Mouse (Mus musculus) splenic B cell, adult 2 months (primary cell): Measurements from ENCODE around the gene Dynlt1c.
"Not testable (repeated sequence)": the region's sequence is repeated elsewhere in the genome, so short reads cannot be mapped to it uniquely, and the experiment has no call there.

Experiments
- DNase-seq: peaks from one replicate; pipeline ENCODE4 v3.0.0-alpha.2; 2011; ENCODE audit warnings: low read depth, low spot score
- H3K27me3 ChIP-seq: 2 replicates; pipeline ENCODE4 v1.6.1; 2012; ENCODE audit warnings: mild to moderate bottlenecking, low read length, moderate library complexity, mixed read lengths; ENCODE audit not compliant: control insufficient read depth, poor library complexity, insufficient read depth, severe bottlenecking
- H3K36me3 ChIP-seq: 2 replicates; pipeline ENCODE4 v1.6.1; 2012; ENCODE audit warnings: mild to moderate bottlenecking, low read length, moderate library complexity, mixed read lengths; ENCODE audit not compliant: control insufficient read depth, poor library complexity, insufficient read depth, severe bottlenecking

Gene Dynlt1c

GRCm38 (mm10) chr17:6600216-6600911, 1.1 kb upstream of the Dynlt1c start:
- DNase-seq, H3K27me3 ChIP-seq, H3K36me3 ChIP-seq: not testable (repeated sequence)

GRCm38 (mm10) chr17:6602205-6602604, 734 bp downstream of the Dynlt1c start:
- H3K27me3 ChIP-seq, DNase-seq, H3K36me3 ChIP-seq: not testable (repeated sequence)

GRCm38 (mm10) chr17:6605347-6605746, 3.9 kb downstream of the Dynlt1c start:
- H3K36me3 ChIP-seq, DNase-seq, H3K27me3 ChIP-seq: not testable (repeated sequence)

DNA sequence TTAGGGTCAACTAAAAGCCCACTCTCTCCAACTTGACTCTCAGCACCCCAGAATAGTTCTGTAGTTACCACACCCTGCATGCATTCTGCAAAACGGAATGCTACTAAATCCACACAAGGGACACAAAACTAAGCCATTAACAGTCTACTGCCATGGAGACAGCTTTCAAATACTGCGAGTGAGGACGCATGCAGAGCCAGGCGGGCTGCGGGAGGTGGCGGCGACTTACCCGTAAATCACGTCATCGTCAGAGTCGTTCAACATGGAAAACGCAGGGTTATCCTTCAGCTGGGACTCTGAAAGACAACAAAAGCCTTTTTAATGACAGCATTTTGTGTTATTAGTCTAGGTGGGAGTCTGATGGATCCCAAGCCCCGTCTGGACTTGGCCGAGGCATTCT, 12.1 kb downstream of the Dynlt1c start:
- not testable (repeated sequence) for DNase-seq, H3K36me3 ChIP-seq, H3K27me3 ChIP-seq

- H3K27me3 ChIP-seq, DNase-seq, H3K36me3 ChIP-seq: not testable (repeated sequence)
These were observed 12.8 kb downstream of the Dynlt1c start for GRCm38 (mm10) chr17:6614316-6614715.

- not testable (repeated sequence) for H3K36me3 ChIP-seq, H3K27me3 ChIP-seq, DNase-seq
These were observed 15.3 kb downstream of the Dynlt1c start for GRCm38 (mm10) chr17:6616731-6617130.

DNA sequence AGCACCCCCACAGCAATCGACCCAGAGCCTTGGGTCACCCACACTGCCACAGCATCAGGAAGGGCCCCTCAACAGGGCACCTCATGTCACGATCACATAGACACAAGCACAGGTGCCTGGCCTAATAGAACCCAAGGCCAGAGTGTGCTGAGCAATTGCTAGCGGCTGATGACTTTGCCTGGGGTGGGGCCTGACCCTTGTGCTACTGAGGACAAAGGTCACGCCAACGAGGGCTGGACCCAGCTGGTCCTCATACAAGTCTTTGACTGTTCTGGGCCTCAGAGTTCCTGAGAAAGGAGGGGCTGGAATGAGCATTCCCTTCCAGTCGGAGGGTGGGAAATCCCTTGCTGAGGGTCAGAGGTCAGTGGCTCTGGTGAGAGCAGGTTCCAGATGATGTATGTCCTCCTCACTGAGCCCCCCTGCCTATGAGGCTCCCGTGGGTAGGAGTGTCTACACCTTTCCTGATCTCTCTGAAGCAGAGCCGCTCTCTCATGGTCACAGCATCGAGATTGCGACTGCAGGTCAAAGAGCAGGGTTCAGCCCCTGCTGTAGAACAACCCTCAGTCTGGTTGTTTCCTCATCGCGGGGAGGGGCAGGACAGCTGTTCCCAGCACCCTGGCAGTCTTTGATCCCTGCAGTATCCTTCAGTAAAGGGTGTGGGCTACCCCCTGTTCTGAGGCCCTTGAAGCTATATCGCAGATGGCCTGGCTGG, 16.4 kb downstream of the Dynlt1c start:
- not testable (repeated sequence) for DNase-seq, H3K36me3 ChIP-seq, H3K27me3 ChIP-seq

GRCm38 (mm10) chr17:6619271-6619670, 17.8 kb downstream of the Dynlt1c start:
- DNase-seq, H3K27me3 ChIP-seq, H3K36me3 ChIP-seq: not testable (repeated sequence)

GRCm38 (mm10) chr17:6620035-6620434, 18.6 kb downstream of the Dynlt1c start:
- not testable (repeated sequence) for H3K27me3 ChIP-seq, DNase-seq, H3K36me3 ChIP-seq

GRCm38 (mm10) chr17:6620730-6621451, 19.4 kb downstream of the Dynlt1c start:
- H3K27me3 ChIP-seq, H3K36me3 ChIP-seq, DNase-seq: not testable (repeated sequence)

- not testable (repeated sequence) for H3K27me3 ChIP-seq, DNase-seq, H3K36me3 ChIP-seq
These were observed 20.5 kb downstream of the Dynlt1c start for GRCm38 (mm10) chr17:6621976-6622375.

DNA sequence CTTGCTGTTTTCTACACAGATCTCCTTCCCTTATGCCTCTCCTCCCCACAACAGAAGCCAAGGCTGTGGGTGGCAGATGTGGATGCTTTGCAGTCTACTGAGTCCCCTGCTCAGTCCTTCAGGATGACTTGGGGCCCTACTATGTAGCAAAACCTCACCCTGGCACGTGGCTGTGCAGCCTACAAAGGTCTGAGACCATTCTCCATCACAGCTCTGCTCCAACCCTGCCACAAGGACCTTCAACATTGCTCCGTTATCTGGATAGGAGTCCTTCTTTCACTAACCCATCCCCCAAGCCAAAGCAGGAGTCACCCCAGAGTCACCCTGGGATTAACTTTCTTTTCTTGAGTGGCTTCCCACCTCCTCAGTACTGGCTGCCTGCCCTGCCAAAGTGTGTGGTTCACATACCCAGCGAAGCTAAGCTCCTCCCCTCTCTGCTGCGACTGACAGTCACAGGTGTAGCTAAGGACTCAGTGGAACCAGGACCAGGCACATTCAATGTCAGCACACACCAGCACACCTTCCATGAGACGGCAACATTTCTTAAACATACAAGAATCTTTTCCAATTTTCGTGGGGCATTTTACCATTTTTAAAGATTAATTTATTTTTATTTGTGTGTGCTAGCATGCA, 23.6 kb downstream of the Dynlt1c start:
- H3K36me3 ChIP-seq, DNase-seq: not testable (repeated sequence)

DNA sequence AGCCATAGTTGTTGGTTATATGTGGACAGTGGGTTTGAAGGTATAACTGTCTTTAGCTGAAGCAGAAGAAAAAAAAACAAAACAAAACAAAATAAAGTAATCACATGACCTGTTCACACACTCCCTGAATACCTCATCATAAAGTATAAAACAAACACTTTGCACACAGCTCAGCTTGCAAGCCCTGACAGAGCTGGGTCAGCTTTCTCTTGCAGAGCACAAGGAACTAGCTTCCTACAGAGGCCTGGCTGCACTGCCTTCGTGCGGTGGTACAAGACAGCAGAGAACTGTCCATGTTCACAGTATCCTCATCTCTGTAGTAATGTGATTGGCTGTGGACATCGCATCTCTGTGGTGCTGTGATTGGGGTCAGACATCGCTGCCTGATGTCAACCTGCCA, 28.9 kb downstream of the Dynlt1c start:
- not testable (repeated sequence) for DNase-seq, H3K27me3 ChIP-seq, H3K36me3 ChIP-seq

More for the DNA sequence above, 23.6 kb downstream of the Dynlt1c start:
- H3K27me3 ChIP-seq, result not testable (repeated sequence)

DNA sequence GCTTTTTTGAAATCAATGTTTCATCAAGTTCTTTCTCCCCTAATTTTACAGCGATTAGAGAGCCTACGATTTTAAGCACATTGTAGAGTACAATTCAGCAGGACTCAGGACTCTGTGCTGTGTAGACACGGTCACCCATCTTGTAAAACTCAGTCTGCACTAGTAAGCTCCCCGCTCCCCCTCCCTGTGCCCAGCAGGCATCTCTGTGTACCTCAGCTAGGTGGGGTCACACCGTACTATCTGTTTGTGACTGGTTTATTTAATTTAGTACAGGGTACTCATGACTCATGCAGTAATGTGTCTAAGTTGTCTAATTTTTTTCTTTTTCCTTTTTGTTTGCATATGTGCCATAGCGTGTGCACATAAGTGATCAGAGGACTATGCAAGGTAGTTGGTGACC, 31.4 kb downstream of the Dynlt1c start:
- not testable (repeated sequence) for DNase-seq, H3K27me3 ChIP-seq, H3K36me3 ChIP-seq

- not testable (repeated sequence) for DNase-seq, H3K27me3 ChIP-seq, H3K36me3 ChIP-seq
These were observed 34.3 kb downstream of the Dynlt1c start for GRCm38 (mm10) chr17:6635781-6636180.
